Mouse (Mus musculus): ENCODE data around the gene Sat2.

Sat2 gene

DNA sequence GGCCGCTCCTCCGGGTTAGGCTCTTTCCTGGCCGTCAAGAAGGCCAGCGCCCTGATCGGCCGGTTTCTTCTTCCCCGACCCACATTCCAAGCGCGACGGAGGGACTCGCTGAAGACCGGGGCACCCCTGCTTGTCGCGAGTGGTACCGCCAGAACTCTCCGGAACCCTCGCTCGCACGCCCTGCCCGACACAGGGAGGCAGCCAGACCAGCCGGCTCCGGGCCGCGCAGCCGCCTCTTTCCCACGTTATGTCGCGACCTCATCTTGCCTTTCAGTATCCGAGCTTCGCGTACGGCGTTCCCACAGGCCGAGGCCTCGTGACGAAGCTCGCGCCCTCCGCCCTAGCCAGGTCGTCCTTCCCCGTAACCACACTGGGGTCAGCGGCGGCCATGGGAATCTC is 49.9 kb downstream of the Sat2 start:
- DNase-seq (ENCODE audit: low spot score), result no peak

DNA sequence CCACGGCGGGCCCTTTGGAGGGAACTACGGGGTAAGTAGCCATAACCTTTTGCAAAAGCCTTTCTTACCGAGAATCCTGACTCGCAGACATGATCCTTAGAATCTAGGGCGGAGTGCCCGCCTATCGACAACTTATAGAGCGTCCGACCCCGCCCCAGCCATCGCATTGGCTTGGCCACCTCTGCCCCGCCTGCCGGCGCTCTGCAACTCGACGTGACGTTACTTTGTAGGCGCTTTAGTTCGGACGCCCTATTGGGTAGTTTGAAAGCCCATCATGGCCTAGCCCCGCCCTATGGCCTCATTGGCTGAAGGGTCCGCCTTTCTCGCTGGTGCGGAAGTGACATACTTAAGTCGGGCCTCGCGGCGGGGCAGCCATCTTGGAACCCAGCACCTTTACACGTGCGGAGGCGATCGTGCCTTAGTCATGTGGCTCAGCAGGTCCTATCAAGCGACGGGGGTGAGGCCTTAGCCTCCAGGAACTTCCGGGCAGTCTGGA is 50.4 kb downstream of the Sat2 start, which contains the start of gene Eif4a1:
Gene Eif4a1 (minus strand): TSS at position 213 of the 496 bp plus-strand sequence.
- DNase-seq (ENCODE audit: low spot score), result peak; percentile 97
